In genomic region chr10:93083963-93084340, GRCm38 (mm10) we compare ENCODE assay signal across 14 mouse cellular contexts. TPM values are rescaled to one million over a fixed set of nuclear protein-coding genes. Genes with fewer than 3 reads are reported as not detected.
DNase-seq lines count a peak whose midpoint lies in the region; ATAC-seq and TF ChIP-seq lines count a peak whose summit lies in the region.
"Had no signal": no experiment of that assay in that cellular context is flagged by ENCODE, and none has a peak within 500 bp of the region (broad histone marks: within the 10 kb centered on the region; RNA-seq: fewer than 3 reads in every experiment).

No protein-coding gene starts in this region.

- WGBS in neural tube, embryonic 12.5 days = 50% methylated on average over 8 of the region's 8 CpGs
- WGBS in hindbrain, embryonic 11.5 days = 70% methylated on average over 8 of the region's 8 CpGs
- WGBS in midbrain, embryonic 14.5 days = 28% methylated on average over 8 of the region's 8 CpGs
- 64% methylated on average over 8 of the region's 8 CpGs for WGBS in cerebellum, adult 2 months

- H3K9me3 ChIP-seq in neural tube, embryonic 12.5 days = no peaks in the 10 kb centered on the region
- no peaks in the 10 kb centered on the region for H3K9me3 ChIP-seq in hindbrain, embryonic 11.5 days (ENCODE audit: control insufficient read depth, low read length)
- H3K9me3 ChIP-seq in midbrain, embryonic 14.5 days (ENCODE audit: control insufficient read depth, low read length) = no peaks in the 10 kb centered on the region
- H3K9me3 ChIP-seq: heart, embryonic 10.5 days; kidney, embryonic 15.5 days had no signal

- TF ChIP-seq CTCF in cerebellum, adult 2 months (IDR thresholded peaks at IDR 0.05; ENCODE audit: borderline replicate concordance, insufficient read depth, low read depth, low read length) = no peak

- H3K4me2 ChIP-seq in neural tube, embryonic 12.5 days (replicated peaks) = peak overlapping the region; percentile 55; the same call in 1 of the 2 replicates
- H3K4me2 ChIP-seq in hindbrain, embryonic 11.5 days (replicated peaks; ENCODE audit: low read depth, low read length) = no peak overlapping the region
- peak overlapping the region; percentile 48 for H3K4me2 ChIP-seq in midbrain, embryonic 14.5 days (ENCODE audit: low read length)

- DNase-seq in neural tube, embryonic 10.5 days (ENCODE audit: extremely low spot score, low spot score) = no peak
- peak; percentile 6 for DNase-seq in hindbrain, embryonic 11.5 days (ENCODE audit: low spot score)
- peak; percentile 46 for DNase-seq in midbrain, embryonic 14.5 days
- no peak for DNase-seq in cerebellum, adult 9-10 months
- DNase-seq in cerebellum, adult 2 months = no peak
- no peak for DNase-seq in adrenal gland, adult (ENCODE audit: inconsistent age in 2 of 2, low spot score in 1 of 2)
- DNase-seq: cerebellum, postnatal 36 days; layer of hippocampus, adult 9-11 months; right cerebral cortex, postnatal 14 days had no signal

- H3K9ac ChIP-seq in neural tube, embryonic 12.5 days = no peak overlapping the region
- H3K9ac ChIP-seq in hindbrain, embryonic 11.5 days (ENCODE audit: low read depth, low read length) = no peak overlapping the region
- H3K9ac ChIP-seq in midbrain, embryonic 14.5 days (replicated peaks; ENCODE audit: low read length) = no peak overlapping the region
- H3K9ac ChIP-seq: kidney, embryonic 15.5 days had no signal

- no peak for ATAC-seq in neural tube, embryonic 12.5 days (ENCODE audit: low FRiP score, low read depth)
- no peak for ATAC-seq in hindbrain, embryonic 11.5 days (ENCODE audit: low FRiP score)
- peak; percentile 54; the same call in 1 of the 2 replicates for ATAC-seq in midbrain, embryonic 14.5 days (ENCODE audit: low FRiP score, low TSS enrichment)
- ATAC-seq: Patski had no signal

- no peaks in the 10 kb centered on the region for H3K36me3 ChIP-seq in neural tube, embryonic 12.5 days
- no peaks in the 10 kb centered on the region for H3K36me3 ChIP-seq in hindbrain, embryonic 11.5 days (ENCODE audit: control insufficient read depth, insufficient read depth, low read length)
- H3K36me3 ChIP-seq in midbrain, embryonic 14.5 days (ENCODE audit: control insufficient read depth, insufficient read depth, low read length) = no peaks in the 10 kb centered on the region
- H3K36me3 ChIP-seq: heart, embryonic 10.5 days; kidney, embryonic 15.5 days had no signal

- peaks cover 9% of the 10 kb centered on the region; the same call in 1 of the 2 replicates for H3K4me1 ChIP-seq in neural tube, embryonic 12.5 days
- no peaks in the 10 kb centered on the region; the same call in 1 of the 2 replicates for H3K4me1 ChIP-seq in hindbrain, embryonic 11.5 days (replicated peaks; ENCODE audit: control insufficient read depth, insufficient read depth, low read length)
- peaks cover 27% of the 10 kb centered on the region for H3K4me1 ChIP-seq in midbrain, embryonic 14.5 days (ENCODE audit: control insufficient read depth, insufficient read depth, low read length)
- no peaks in the 10 kb centered on the region for H3K4me1 ChIP-seq in cerebellum, adult 2 months (ENCODE audit: control insufficient read depth, insufficient read depth, low read length)

- TF ChIP-seq POLR2A in cerebellum, adult 2 months (IDR thresholded peaks at IDR 0.05; ENCODE audit: borderline replicate concordance, insufficient read depth, low read length) = no peak

- H3K4me3 ChIP-seq in neural tube, embryonic 12.5 days = no peak overlapping the region
- no peak overlapping the region for H3K4me3 ChIP-seq in hindbrain, embryonic 11.5 days (ENCODE audit: low read depth, low read length)
- H3K4me3 ChIP-seq in midbrain, embryonic 14.5 days (replicated peaks; ENCODE audit: low read depth, low read length) = no peak overlapping the region
- H3K4me3 ChIP-seq in cerebellum, adult 2 months (replicated peaks; ENCODE audit: insufficient read depth, low read depth, low read length) = no peak overlapping the region

- no peaks in the 10 kb centered on the region for H3K27me3 ChIP-seq in neural tube, embryonic 12.5 days (replicated peaks)
- H3K27me3 ChIP-seq in hindbrain, embryonic 11.5 days (ENCODE audit: control insufficient read depth, insufficient read depth, low read length) = no peaks in the 10 kb centered on the region
- H3K27me3 ChIP-seq in midbrain, embryonic 14.5 days (ENCODE audit: control insufficient read depth, insufficient read depth, low read length) = no peaks in the 10 kb centered on the region
- H3K27me3 ChIP-seq in cerebellum, adult 2 months (ENCODE audit: control insufficient read depth, insufficient read depth, low read length) = no peaks in the 10 kb centered on the region
- H3K27me3 ChIP-seq: Patski had no signal

- no peak overlapping the region for H3K27ac ChIP-seq in neural tube, embryonic 12.5 days
- H3K27ac ChIP-seq in hindbrain, embryonic 11.5 days (ENCODE audit: low read depth, low read length) = no peak overlapping the region
- H3K27ac ChIP-seq in midbrain, embryonic 14.5 days (replicated peaks; ENCODE audit: low read depth, low read length) = peak overlapping the region; percentile 66
- no peak overlapping the region for H3K27ac ChIP-seq in cerebellum, adult 2 months (ENCODE audit: insufficient read depth, low read length)
- H3K27ac ChIP-seq: kidney, embryonic 15.5 days had no signal

RNA-seq across cellular contexts. Expression of gene Cfap54, which starts 2.5 kb away (rescaled TPM):
- 0.78 and 0.90 TPM in 2 replicates for polyA plus RNA-seq in neural tube, embryonic 12.5 days (2016; fragmentation: Nextera tagmentation; extraction: Ambion mirVana)
- 0.82 and 2.4 TPM in 2 replicates for polyA plus RNA-seq in hindbrain, embryonic 11.5 days (2014; fragmentation: Nextera tagmentation; extraction: Ambion mirVana)
- polyA plus RNA-seq in midbrain, embryonic 14.5 days (2014; fragmentation: Nextera tagmentation; extraction: Ambion mirVana) = 2.7 TPM in 2 replicates
- polyA plus RNA-seq in cerebellum, adult 2 months (2012; rRNA removed) = 0.95 and 1.00 TPM in 2 replicates
- polyA plus RNA-seq: liver, embryonic 16.5 days had no signal

Comparison
In these comparisons a context has a peak if more than half of its experiments do, and no peak if none do; other contexts are left out.
1. DNase-seq: peak in hindbrain, embryonic 11.5 days (single experiment) and midbrain, embryonic 14.5 days (single experiment); none in neural tube, embryonic 10.5 days (single experiment), cerebellum, adult 9-10 months (single experiment), cerebellum, adult 2 months (0 of 2) and adrenal gland, adult (0 of 2).